Mouse (Mus musculus) heart, adult 2 months (tissue): Measurements from ENCODE around the gene Gm597. TPM values are rescaled to one million over a fixed set of nuclear protein-coding genes. Genes with fewer than 3 reads are reported as not detected.

Source experiments
- DNase-seq, 2 experiments: peaks; one replicate each; pipeline ENCODE4 v3.0.0; 2021
- H3K27ac ChIP-seq: fragments of 200-600 bp; 2 replicates; pipeline ENCODE4 v1.8.1; 2022
- H3K27me3 ChIP-seq: fragments of 200-500 bp; 2 replicates; pipeline ENCODE4 v1.6.1; 2012; ENCODE audit warnings: mild to moderate bottlenecking, low read length, inconsistent platforms, mixed read lengths; ENCODE audit not compliant: control insufficient read depth, insufficient read depth
- H3K36me3 ChIP-seq: fragments of 200-500 bp; 2 replicates; pipeline ENCODE4 v1.6.1; 2012; ENCODE audit warnings: low read length, inconsistent platforms; ENCODE audit not compliant: control insufficient read depth, insufficient read depth
- H3K4me1 ChIP-seq: fragments of 200-500 bp; 2 replicates; pipeline ENCODE4 v1.6.1; 2011; ENCODE audit warnings: low read length; ENCODE audit not compliant: control insufficient read depth, insufficient read depth
- H3K4me3 ChIP-seq: fragments of 200-600 bp; 2 replicates; pipeline ENCODE4 v1.8.1; 2022
- H3K79me2 ChIP-seq: fragments of 200-500 bp; replicated peaks from 2 replicates; pipeline ENCODE4 v1.6.1; 2012; ENCODE audit warnings: mild to moderate bottlenecking, inconsistent platforms, low read length, moderate library complexity, mixed read lengths; ENCODE audit not compliant: control insufficient read depth, insufficient read depth
- H3K9ac ChIP-seq: fragments of 200-500 bp; 2 replicates; pipeline ENCODE4 v1.6.1; 2012; ENCODE audit warnings: low read depth, mild to moderate bottlenecking, control low read depth, inconsistent platforms, low read length, mixed read lengths
- CTCF ChIP-seq: fragments of 200-600 bp; IDR thresholded peaks from 2 replicates; pipeline ENCODE4 v1.8.1; 2022; ENCODE audit warnings: antibody characterized with exemption, mild to moderate bottlenecking, moderate library complexity
- EP300 ChIP-seq: fragments of 200-500 bp; IDR thresholded peaks from 2 replicates; pipeline ENCODE4 v1.6.1; 2011; ENCODE audit warnings: low read depth, low read length, control low read depth; ENCODE audit not compliant: insufficient read depth
- POLR2A ChIP-seq: fragments of 200-500 bp; IDR thresholded peaks from 2 replicates; pipeline ENCODE4 v1.6.1; 2011; ENCODE audit warnings: mild to moderate bottlenecking, low read depth, low read length, control low read depth; ENCODE audit not compliant: insufficient read depth
- WGBS: fragments of 180-500 bp; shearing (Covaris S2); methylation state at CpG from one replicate; pipeline ENCODE4 v1.1.7; 2018; 5-methylcytosine and 5-hydroxymethylcytosine counted together
- intact Hi-C: fragments of 180-260 bp; cut with DNase I; formaldehyde crosslinking; loops from one replicate; pipeline ENCODE4 v1.15.1; 2025
- long read RNA-seq: library from polyadenylated mRNA; stranded (forward); transcript quantifications from one replicate; pipeline ENCODE4 v2.0.0, GENCODE M21; 2021
- polyA plus RNA-seq: library from polyadenylated mRNA; depleted of rRNA; stranded (reverse); fragments of >200 nt; gene quantifications from 2 replicates; pipeline ENCODE4 v1.2.3, GENCODE M21; 2012; rRNA removed
- total RNA-seq, 2 experiments: library from RNA; stranded (reverse); gene quantifications; 2 replicates each; pipeline ENCODE4 v1.2.3; 2021

The Gm597 gene
- total RNA-seq: not detected
- not detected in 2 replicates for polyA plus RNA-seq
- long read RNA-seq: 0 reads

DNA sequence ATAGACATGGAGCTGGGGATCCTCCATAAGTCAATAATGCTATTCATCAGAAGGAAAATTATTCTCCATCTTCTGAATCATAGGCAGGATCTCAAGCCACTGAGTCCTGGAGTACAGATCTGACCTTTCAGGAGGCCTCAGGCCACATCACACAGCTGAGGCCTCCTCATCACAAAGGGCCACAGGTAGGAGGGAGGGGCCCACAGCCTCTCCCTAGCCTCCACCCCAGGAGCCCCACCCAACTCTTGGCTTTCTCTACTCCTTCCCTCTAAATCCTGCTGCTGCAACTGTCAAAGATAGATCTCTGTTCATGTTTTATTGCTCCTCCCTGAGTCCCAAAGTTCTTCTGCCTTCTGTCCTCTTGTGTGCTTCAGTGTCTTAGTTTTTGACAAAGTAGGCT is at the start of gene Gm597:
TSS of gene Gm597 (minus strand) at position 101 of the 400 bp plus-strand sequence.
- no peak for DNase-seq
- intact Hi-C loops: no loop called here
- Histone ChIP-seq H3K27me3 (no peaks in the 10 kb centered on the region), H3K27ac (no peak within 1 kb of the TSS), H3K9ac (no peak within 1 kb of the TSS), H3K4me3 (no peak within 1 kb of the TSS), H3K4me1 (no peaks in the 10 kb centered on the region), H3K79me2 (no peaks in the 10 kb centered on the region), H3K36me3 (no peaks in the 10 kb centered on the region)
- TF ChIP-seq CTCF (no peak), POLR2A (no peak), EP300 (no peak)

DNA sequence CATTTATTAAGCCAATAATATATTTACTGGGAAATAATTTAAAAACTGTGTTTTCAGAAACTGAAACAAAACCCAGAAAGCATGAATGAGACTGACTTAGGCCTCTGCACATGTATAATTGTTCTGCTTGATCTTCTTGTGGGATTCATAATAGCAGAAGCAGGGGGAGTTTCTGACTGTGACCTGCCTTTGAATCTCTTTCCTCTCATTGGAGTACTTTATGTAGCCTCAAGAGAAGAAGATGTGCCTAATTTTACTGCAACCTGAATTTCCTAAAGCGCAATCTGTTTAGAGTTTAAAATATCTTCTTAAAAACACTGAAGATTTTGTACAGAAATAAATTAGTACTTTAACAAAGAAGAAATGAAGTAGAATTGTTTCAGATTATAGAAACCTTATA is 27.6 kb upstream of the Gm597 start:
- TF ChIP-seq EP300 (no peak), POLR2A (no peak), CTCF (no peak)
- Histone ChIP-seq H3K36me3 (no peaks in the 10 kb centered on the region), H3K4me1 (no peaks in the 10 kb centered on the region), H3K27ac (no peak overlapping the region), H3K27me3 (no peaks in the 10 kb centered on the region), H3K9ac (no peak overlapping the region), H3K79me2 (no peaks in the 10 kb centered on the region), H3K4me3 (no peak overlapping the region)
- 97% methylated on average over 1 of the region's 1 CpGs for WGBS
- intact Hi-C loops: no loop called here
- DNase-seq: no peak

- intact Hi-C loops: no loop called here
- H3K79me2 ChIP-seq: no peaks in the 10 kb centered on the region
- no peak for DNase-seq
Observed at GRCm38 (mm10) chr1:28806618-28807017, 26.6 kb upstream of the Gm597 start.

DNA sequence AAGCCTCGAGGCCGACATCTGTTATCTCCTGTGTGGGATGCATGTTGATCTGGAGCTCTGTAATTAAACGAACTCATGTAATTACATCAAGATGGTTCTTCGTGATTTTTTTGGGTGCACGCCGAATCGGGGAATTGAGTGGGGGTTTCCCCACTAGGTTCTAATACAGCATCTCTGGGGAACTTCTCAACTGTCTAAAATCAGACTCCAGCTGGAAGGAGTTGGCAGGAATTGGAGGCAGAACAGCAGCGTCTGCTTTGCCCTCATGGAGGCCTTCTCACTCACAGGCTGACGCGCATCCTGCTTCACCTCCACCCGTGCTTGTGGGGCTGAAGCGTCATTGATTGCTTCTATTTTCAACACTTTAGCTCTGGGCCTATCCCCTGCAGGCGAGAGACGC is 20.8 kb upstream of the Gm597 start:
- H3K27me3 ChIP-seq: no peaks in the 10 kb centered on the region
- TF ChIP-seq EP300 (no peak), CTCF (no peak), POLR2A (no peak)
- H3K27ac ChIP-seq: no peak overlapping the region
- no peaks in the 10 kb centered on the region for H3K36me3 ChIP-seq
- no peaks in the 10 kb centered on the region for H3K4me1 ChIP-seq
- intact Hi-C loops: no loop called here
- no peak overlapping the region for H3K9ac ChIP-seq
- DNase-seq: no peak
- 76% methylated on average over 14 of the region's 14 CpGs for WGBS
- no peak overlapping the region for H3K4me3 ChIP-seq
- H3K79me2 ChIP-seq: no peaks in the 10 kb centered on the region

More at GRCm38 (mm10) chr1:28806618-28807017, 26.6 kb upstream of the Gm597 start:
- no peak overlapping the region for H3K9ac ChIP-seq
- H3K27ac ChIP-seq: no peak overlapping the region
- no peaks in the 10 kb centered on the region for H3K4me1 ChIP-seq
- H3K36me3 ChIP-seq: no peaks in the 10 kb centered on the region
- H3K4me3 ChIP-seq: no peak overlapping the region
- TF ChIP-seq POLR2A (no peak), EP300 (no peak)
- no peaks in the 10 kb centered on the region for H3K27me3 ChIP-seq
